Mouse (Mus musculus): ENCODE results near the gene Olfr810. TPM values are rescaled to one million over a fixed set of nuclear protein-coding genes. Genes with fewer than 3 reads are reported as not detected.

Gene Olfr810
- total RNA-seq (2014; rRNA removed) (not detected in 2 replicates), polyA plus RNA-seq (2015; fragmentation: Nextera tagmentation; extraction: Ambion mirVana) (not detected in 2 replicates)

GRCm38 (mm10) chr10:129794817-129795216 is at the start of gene Olfr810:
Olfr810 (minus strand) TSS chr10:129794917.
- H3K27me3 ChIP-seq (ENCODE audit: insufficient read depth, low read length), result no peaks in the 10 kb centered on the region
- DNase-seq (ENCODE audit: low spot score), result no peak
- no peak within 1 kb of the TSS for H3K4me3 ChIP-seq (ENCODE audit: low read length)
- no peaks in the 10 kb centered on the region for H3K36me3 ChIP-seq (ENCODE audit: insufficient read depth, low read length)
- no peak within 1 kb of the TSS for H3K4me2 ChIP-seq (ENCODE audit: low read depth, low read length)
- no peak within 1 kb of the TSS for H3K27ac ChIP-seq
- H3K4me1 ChIP-seq (ENCODE audit: insufficient read depth, low read length), result no peaks in the 10 kb centered on the region
- no peaks in the 10 kb centered on the region for H3K9me3 ChIP-seq (ENCODE audit: low read length)
- H3K9ac ChIP-seq (replicated peaks; ENCODE audit: low read length), result no peak within 1 kb of the TSS
- no peak for ATAC-seq
- TF ChIP-seq CTCF (IDR thresholded peaks at IDR 0.05; ENCODE audit: low read depth), result no peak

- no peak within 1 kb of the TSS for H3K9ac ChIP-seq (replicated peaks; ENCODE audit: low read length)
- WGBS, result 87% methylated on average over 4 of the region's 4 CpGs
- H3K9me3 ChIP-seq (ENCODE audit: low read length), result no peaks in the 10 kb centered on the region
- H3K36me3 ChIP-seq (ENCODE audit: insufficient read depth, low read length), result no peaks in the 10 kb centered on the region
- ATAC-seq, result no peak
- no peak for DNase-seq (ENCODE audit: low spot score)
- H3K4me2 ChIP-seq (ENCODE audit: low read depth, low read length), result no peak within 1 kb of the TSS
- no peak for TF ChIP-seq CTCF (IDR thresholded peaks at IDR 0.05; ENCODE audit: low read depth)
- H3K27ac ChIP-seq, result no peak within 1 kb of the TSS
- no peak within 1 kb of the TSS for H3K4me3 ChIP-seq (ENCODE audit: low read length)
- no peaks in the 10 kb centered on the region for H3K27me3 ChIP-seq (ENCODE audit: insufficient read depth, low read length)
- H3K4me1 ChIP-seq (ENCODE audit: insufficient read depth, low read length), result no peaks in the 10 kb centered on the region
Observed at GRCm38 (mm10) chr10:129804296-129804695, 9.6 kb upstream of the Olfr810 start, which contains the start of gene Olfr811. Olfr811 (minus strand) TSS chr10:129804396.

- Histone ChIP-seq H3K4me1 (ENCODE audit: insufficient read depth, low read length) (no peaks in the 10 kb centered on the region), H3K9ac (replicated peaks; ENCODE audit: low read length) (no peak overlapping the region), H3K4me2 (ENCODE audit: low read depth, low read length) (no peak overlapping the region), H3K4me3 (ENCODE audit: low read length) (no peak overlapping the region), H3K27me3 (ENCODE audit: insufficient read depth, low read length) (no peaks in the 10 kb centered on the region), H3K27ac (no peak overlapping the region), H3K36me3 (ENCODE audit: insufficient read depth, low read length) (no peaks in the 10 kb centered on the region), H3K9me3 (ENCODE audit: low read length) (no peaks in the 10 kb centered on the region)
- TF ChIP-seq CTCF (IDR thresholded peaks at IDR 0.05; ENCODE audit: low read depth), result no peak
- no peak for DNase-seq (ENCODE audit: low spot score)
- ATAC-seq, result no peak
Observed at GRCm38 (mm10) chr10:129778123-129778522, 16.6 kb downstream of the Olfr810 start.

GRCm38 (mm10) chr10:129774338-129774737 is 20.4 kb downstream of the Olfr810 start, which contains the start of gene Olfr809:
Olfr809 (plus strand) TSS chr10:129774638.
- TF ChIP-seq CTCF (IDR thresholded peaks at IDR 0.05; ENCODE audit: low read depth), result no peak
- DNase-seq (ENCODE audit: low spot score), result no peak
- H3K4me3 ChIP-seq (ENCODE audit: low read length), result no peak within 1 kb of the TSS
- no peak for ATAC-seq
- no peaks in the 10 kb centered on the region for H3K4me1 ChIP-seq (ENCODE audit: insufficient read depth, low read length)
- H3K4me2 ChIP-seq (ENCODE audit: low read depth, low read length), result no peak within 1 kb of the TSS
- H3K27ac ChIP-seq, result no peak within 1 kb of the TSS
- no peaks in the 10 kb centered on the region for H3K27me3 ChIP-seq (ENCODE audit: insufficient read depth, low read length)
- no peaks in the 10 kb centered on the region for H3K36me3 ChIP-seq (ENCODE audit: insufficient read depth, low read length)
- no peak within 1 kb of the TSS for H3K9ac ChIP-seq (replicated peaks; ENCODE audit: low read length)
- no peaks in the 10 kb centered on the region for H3K9me3 ChIP-seq (ENCODE audit: low read length)

GRCm38 (mm10) chr10:129765182-129765581 is 29.5 kb downstream of the Olfr810 start, which contains the start of gene Olfr808:
Olfr808 (plus strand) TSS chr10:129765482.
- Histone ChIP-seq H3K9ac (replicated peaks; ENCODE audit: low read length) (no peak within 1 kb of the TSS), H3K9me3 (ENCODE audit: low read length) (no peaks in the 10 kb centered on the region), H3K27ac (no peak within 1 kb of the TSS), H3K27me3 (ENCODE audit: insufficient read depth, low read length) (no peaks in the 10 kb centered on the region), H3K4me1 (ENCODE audit: insufficient read depth, low read length) (no peaks in the 10 kb centered on the region), H3K4me2 (ENCODE audit: low read depth, low read length) (no peak within 1 kb of the TSS), H3K36me3 (ENCODE audit: insufficient read depth, low read length) (no peaks in the 10 kb centered on the region), H3K4me3 (ENCODE audit: low read length) (no peak within 1 kb of the TSS)
- 98% methylated on average over 1 of the region's 1 CpGs for WGBS
- no peak for TF ChIP-seq CTCF (IDR thresholded peaks at IDR 0.05; ENCODE audit: low read depth)
- DNase-seq (ENCODE audit: low spot score), result no peak
- ATAC-seq, result no peak

- H3K36me3 ChIP-seq (ENCODE audit: insufficient read depth, low read length), result no peaks in the 10 kb centered on the region
- no peak for ATAC-seq
- WGBS, result 94% methylated on average over 1 of the region's 1 CpGs
- H3K9ac ChIP-seq (replicated peaks; ENCODE audit: low read length), result no peak within 1 kb of the TSS
- DNase-seq (ENCODE audit: low spot score), result no peak
- H3K4me3 ChIP-seq (ENCODE audit: low read length), result no peak within 1 kb of the TSS
- no peak for TF ChIP-seq CTCF (IDR thresholded peaks at IDR 0.05; ENCODE audit: low read depth)
- no peaks in the 10 kb centered on the region for H3K27me3 ChIP-seq (ENCODE audit: insufficient read depth, low read length)
- H3K4me1 ChIP-seq (ENCODE audit: insufficient read depth, low read length), result no peaks in the 10 kb centered on the region
- H3K9me3 ChIP-seq (ENCODE audit: low read length), result no peaks in the 10 kb centered on the region
- H3K27ac ChIP-seq, result no peak within 1 kb of the TSS
- no peak within 1 kb of the TSS for H3K4me2 ChIP-seq (ENCODE audit: low read depth, low read length)
Observed at GRCm38 (mm10) chr10:129757693-129758092, 37.0 kb downstream of the Olfr810 start, which contains the start of gene Olfr807. Olfr807 (minus strand) TSS chr10:129757793.

GRCm38 (mm10) chr10:129741821-129742220 is 52.9 kb downstream of the Olfr810 start, which contains the start of gene Olfr806:
Olfr806 (minus strand) TSS chr10:129741921.
- H3K36me3 ChIP-seq (ENCODE audit: insufficient read depth, low read length), result no peaks in the 10 kb centered on the region
- no peaks in the 10 kb centered on the region for H3K4me1 ChIP-seq (ENCODE audit: insufficient read depth, low read length)
- ATAC-seq (no peak), DNase-seq (ENCODE audit: low spot score) (no peak)
- no peak within 1 kb of the TSS for H3K4me3 ChIP-seq (ENCODE audit: low read length)
- no peak for TF ChIP-seq CTCF (IDR thresholded peaks at IDR 0.05; ENCODE audit: low read depth)
- no peaks in the 10 kb centered on the region for H3K27me3 ChIP-seq (ENCODE audit: insufficient read depth, low read length)
- H3K4me2 ChIP-seq (ENCODE audit: low read depth, low read length), result no peak within 1 kb of the TSS
- no peak within 1 kb of the TSS for H3K27ac ChIP-seq
- H3K9me3 ChIP-seq (ENCODE audit: low read length), result no peaks in the 10 kb centered on the region
- H3K9ac ChIP-seq (replicated peaks; ENCODE audit: low read length), result no peak within 1 kb of the TSS

Other genes starting within 250 kb of the Olfr810 start
- gene Olfr794, start 227.3 kb downstream of the Olfr810 start, total RNA-seq (2014; rRNA removed), result not detected in 2 replicates
- not detected in 2 replicates for gene Olfr794, start 227.3 kb downstream of the Olfr810 start, polyA plus RNA-seq (2015; fragmentation: Nextera tagmentation; extraction: Ambion mirVana)
- not detected in 2 replicates for gene Olfr796, start 182.3 kb downstream of the Olfr810 start, total RNA-seq (2014; rRNA removed)
- not detected in 2 replicates for gene Olfr796, start 182.3 kb downstream of the Olfr810 start, polyA plus RNA-seq (2015; fragmentation: Nextera tagmentation; extraction: Ambion mirVana)
- not detected in 2 replicates for gene Olfr798, start 167.0 kb downstream of the Olfr810 start, total RNA-seq (2014; rRNA removed)
- not detected in 2 replicates for gene Olfr798, start 167.0 kb downstream of the Olfr810 start, polyA plus RNA-seq (2015; fragmentation: Nextera tagmentation; extraction: Ambion mirVana)
- gene Olfr799, start 157.4 kb downstream of the Olfr810 start, total RNA-seq (2014; rRNA removed), result not detected in 2 replicates
- not detected in 2 replicates for gene Olfr799, start 157.4 kb downstream of the Olfr810 start, polyA plus RNA-seq (2015; fragmentation: Nextera tagmentation; extraction: Ambion mirVana)
- not detected in 2 replicates for gene Olfr800, start 137.2 kb downstream of the Olfr810 start, total RNA-seq (2014; rRNA removed)
- not detected in 2 replicates for gene Olfr800, start 137.2 kb downstream of the Olfr810 start, polyA plus RNA-seq (2015; fragmentation: Nextera tagmentation; extraction: Ambion mirVana)
- not detected in 2 replicates for gene Olfr801, start 121.1 kb downstream of the Olfr810 start, total RNA-seq (2014; rRNA removed)
- not detected in 2 replicates for gene Olfr801, start 121.1 kb downstream of the Olfr810 start, polyA plus RNA-seq (2015; fragmentation: Nextera tagmentation; extraction: Ambion mirVana)
- gene Olfr802, start 106.7 kb downstream of the Olfr810 start, total RNA-seq (2014; rRNA removed), result not detected in 2 replicates
- gene Olfr802, start 106.7 kb downstream of the Olfr810 start, polyA plus RNA-seq (2015; fragmentation: Nextera tagmentation; extraction: Ambion mirVana), result 0.06 and 0.10 TPM in 2 replicates
- gene Olfr803, start 100.6 kb downstream of the Olfr810 start, total RNA-seq (2014; rRNA removed), result not detected in 2 replicates
- not detected in 2 replicates for gene Olfr803, start 100.6 kb downstream of the Olfr810 start, polyA plus RNA-seq (2015; fragmentation: Nextera tagmentation; extraction: Ambion mirVana)
- gene Olfr804, start 91.7 kb downstream of the Olfr810 start, total RNA-seq (2014; rRNA removed), result 0.26 TPM in 1 of 2 replicates, not detected in the other
- not detected in 2 replicates for gene Olfr804, start 91.7 kb downstream of the Olfr810 start, polyA plus RNA-seq (2015; fragmentation: Nextera tagmentation; extraction: Ambion mirVana)
- gene Olfr805, start 65.5 kb downstream of the Olfr810 start, total RNA-seq (2014; rRNA removed), result not detected in 2 replicates
- not detected in 2 replicates for gene Olfr805, start 65.5 kb downstream of the Olfr810 start, polyA plus RNA-seq (2015; fragmentation: Nextera tagmentation; extraction: Ambion mirVana)
- not detected in 2 replicates for gene Olfr806, start 53.0 kb downstream of the Olfr810 start, total RNA-seq (2014; rRNA removed)
- not detected in 2 replicates for gene Olfr806, start 53.0 kb downstream of the Olfr810 start, polyA plus RNA-seq (2015; fragmentation: Nextera tagmentation; extraction: Ambion mirVana)
- not detected in 2 replicates for gene Olfr807, start 37.1 kb downstream of the Olfr810 start, total RNA-seq (2014; rRNA removed)
- gene Olfr807, start 37.1 kb downstream of the Olfr810 start, polyA plus RNA-seq (2015; fragmentation: Nextera tagmentation; extraction: Ambion mirVana), result not detected in 2 replicates
- not detected in 2 replicates for gene Olfr808, start 29.4 kb downstream of the Olfr810 start, total RNA-seq (2014; rRNA removed)
- gene Olfr808, start 29.4 kb downstream of the Olfr810 start, polyA plus RNA-seq (2015; fragmentation: Nextera tagmentation; extraction: Ambion mirVana), result not detected in 2 replicates
- not detected in 2 replicates for gene Olfr809, start 20.3 kb downstream of the Olfr810 start, total RNA-seq (2014; rRNA removed)
- not detected in 2 replicates for gene Olfr809, start 20.3 kb downstream of the Olfr810 start, polyA plus RNA-seq (2015; fragmentation: Nextera tagmentation; extraction: Ambion mirVana)
- gene Olfr811, start 9.5 kb upstream of the Olfr810 start, total RNA-seq (2014; rRNA removed), result not detected in 2 replicates
- not detected in 2 replicates for gene Olfr811, start 9.5 kb upstream of the Olfr810 start, polyA plus RNA-seq (2015; fragmentation: Nextera tagmentation; extraction: Ambion mirVana)
- not detected in 2 replicates for gene Olfr812, start 51.2 kb upstream of the Olfr810 start, total RNA-seq (2014; rRNA removed)
- gene Olfr812, start 51.2 kb upstream of the Olfr810 start, polyA plus RNA-seq (2015; fragmentation: Nextera tagmentation; extraction: Ambion mirVana), result not detected in 2 replicates
- not detected in 2 replicates for gene Olfr813, start 60.5 kb upstream of the Olfr810 start, total RNA-seq (2014; rRNA removed)
- gene Olfr813, start 60.5 kb upstream of the Olfr810 start, polyA plus RNA-seq (2015; fragmentation: Nextera tagmentation; extraction: Ambion mirVana), result not detected in 2 replicates
- not detected in 2 replicates for gene Olfr814, start 84.9 kb upstream of the Olfr810 start, total RNA-seq (2014; rRNA removed)
- not detected in 2 replicates for gene Olfr814, start 84.9 kb upstream of the Olfr810 start, polyA plus RNA-seq (2015; fragmentation: Nextera tagmentation; extraction: Ambion mirVana)
- gene Olfr815, start 111.0 kb upstream of the Olfr810 start, total RNA-seq (2014; rRNA removed), result not detected in 2 replicates
- not detected in 2 replicates for gene Olfr815, start 111.0 kb upstream of the Olfr810 start, polyA plus RNA-seq (2015; fragmentation: Nextera tagmentation; extraction: Ambion mirVana)
- gene Olfr816, start 120.7 kb upstream of the Olfr810 start, total RNA-seq (2014; rRNA removed), result not detected in 2 replicates
- gene Olfr816, start 120.7 kb upstream of the Olfr810 start, polyA plus RNA-seq (2015; fragmentation: Nextera tagmentation; extraction: Ambion mirVana), result not detected in 2 replicates
- gene Olfr818, start 154.2 kb upstream of the Olfr810 start, total RNA-seq (2014; rRNA removed), result not detected in 2 replicates
- gene Olfr818, start 154.2 kb upstream of the Olfr810 start, polyA plus RNA-seq (2015; fragmentation: Nextera tagmentation; extraction: Ambion mirVana), result not detected in 2 replicates
- not detected in 2 replicates for gene Olfr819, start 172.3 kb upstream of the Olfr810 start, total RNA-seq (2014; rRNA removed)
- gene Olfr819, start 172.3 kb upstream of the Olfr810 start, polyA plus RNA-seq (2015; fragmentation: Nextera tagmentation; extraction: Ambion mirVana), result not detected in 2 replicates
- not detected in 2 replicates for gene Olfr247, start 181.2 kb upstream of the Olfr810 start, total RNA-seq (2014; rRNA removed)
- not detected in 2 replicates for gene Olfr247, start 181.2 kb upstream of the Olfr810 start, polyA plus RNA-seq (2015; fragmentation: Nextera tagmentation; extraction: Ambion mirVana)
- not detected in 2 replicates for gene Gm10310, start 190.1 kb upstream of the Olfr810 start, total RNA-seq (2014; rRNA removed)
- gene Gm10310, start 190.1 kb upstream of the Olfr810 start, polyA plus RNA-seq (2015; fragmentation: Nextera tagmentation; extraction: Ambion mirVana), result not detected in 2 replicates
- not detected in 2 replicates for gene Olfr820, start 217.7 kb upstream of the Olfr810 start, total RNA-seq (2014; rRNA removed)
- gene Olfr820, start 217.7 kb upstream of the Olfr810 start, polyA plus RNA-seq (2015; fragmentation: Nextera tagmentation; extraction: Ambion mirVana), result not detected in 2 replicates
- not detected in 2 replicates for gene Olfr821, start 235.4 kb upstream of the Olfr810 start, total RNA-seq (2014; rRNA removed)
- gene Olfr821, start 235.4 kb upstream of the Olfr810 start, polyA plus RNA-seq (2015; fragmentation: Nextera tagmentation; extraction: Ambion mirVana), result not detected in 2 replicates